In the genomic region with DNA sequence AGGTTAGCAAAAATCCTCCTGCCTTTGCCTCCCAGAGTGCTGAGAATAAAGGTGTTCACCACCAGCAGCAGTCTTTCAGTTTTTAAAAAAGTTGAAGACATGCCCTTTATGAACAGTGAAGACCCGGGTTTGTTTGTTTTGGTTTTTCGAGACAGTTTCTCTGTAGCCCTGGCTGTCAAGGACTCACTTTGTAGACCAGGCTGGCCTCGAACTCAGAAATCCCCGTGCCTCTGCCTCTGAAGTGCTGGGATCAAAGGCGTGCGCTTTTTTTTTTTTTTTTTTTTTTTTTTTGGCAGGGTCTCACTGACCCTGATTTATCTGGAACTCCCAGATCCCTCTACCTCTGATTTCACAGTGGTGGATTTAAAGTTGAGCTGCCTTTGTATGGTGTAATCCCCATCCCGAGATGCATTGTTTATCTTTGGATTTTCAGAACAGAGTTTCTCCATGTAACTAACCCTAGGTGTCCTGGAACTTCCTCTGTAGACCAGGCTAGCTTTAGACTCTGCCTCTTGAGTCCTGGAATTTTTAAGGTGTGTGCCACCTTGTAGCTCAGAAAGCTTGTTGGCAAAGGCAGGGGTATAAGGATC, we compare ENCODE assay signal across 9 mouse cellular contexts. TPM values are rescaled to one million over a fixed set of nuclear protein-coding genes. Genes with fewer than 3 reads are reported as not detected.
DNase-seq lines count a peak whose midpoint lies in the region; ATAC-seq and TF ChIP-seq lines count a peak whose summit lies in the region.
"Had no signal": no experiment of that assay in that cellular context is flagged by ENCODE, and none has a peak within 500 bp of the region (broad histone marks: within the 10 kb centered on the region; RNA-seq: fewer than 3 reads in every experiment).

No protein-coding gene starts in this region.

- no peak overlapping the region for H3K27ac ChIP-seq in heart, embryonic 12.5 days (ENCODE audit: poor library complexity, severe bottlenecking)
- no peak overlapping the region for H3K27ac ChIP-seq in hindbrain, embryonic 15.5 days (replicated peaks)
- no peak overlapping the region for H3K27ac ChIP-seq in midbrain, postnatal 0 days (ENCODE audit: low read depth, low read length)

- TF ChIP-seq CTCF in midbrain, postnatal 0 days (IDR thresholded peaks at IDR 0.05): no peak

- ATAC-seq in heart, embryonic 12.5 days (ENCODE audit: insufficient number of reproducible peaks, low FRiP score): no peak
- no peak for ATAC-seq in hindbrain, embryonic 15.5 days (ENCODE audit: low FRiP score, low read depth)
- ATAC-seq in midbrain, postnatal 0 days (ENCODE audit: low FRiP score): no peak
- no peak for ATAC-seq in erythroid progenitor cell, adult 5-6 weeks (replicated peaks; ENCODE audit: low FRiP score, poor library complexity, severe bottlenecking)

- peaks cover 11% of the 10 kb centered on the region for H3K36me3 ChIP-seq in heart, embryonic 12.5 days
- H3K36me3 ChIP-seq in hindbrain, embryonic 15.5 days: no peaks in the 10 kb centered on the region
- no peaks in the 10 kb centered on the region; the same call in 1 of the 2 replicates for H3K36me3 ChIP-seq in midbrain, postnatal 0 days (ENCODE audit: insufficient read depth, low read length)

- no peak for DNase-seq in heart, postnatal 10 days
- peak; percentile 29 for DNase-seq in adipocyte (ENCODE audit: low spot score)
- DNase-seq in midbrain, postnatal 0 days (ENCODE audit: low spot score): no peak
- no peak for DNase-seq in adrenal gland, adult 8-10 months
- DNase-seq in adrenal gland, adult 2 months: no peak
- DNase-seq: kidney, adult 11 months had no signal

- H3K9ac ChIP-seq in heart, embryonic 12.5 days: peak overlapping the region; percentile 72
- peak overlapping the region; percentile 92 for H3K9ac ChIP-seq in hindbrain, embryonic 15.5 days
- H3K9ac ChIP-seq in midbrain, postnatal 0 days (replicated peaks; ENCODE audit: low read length, poor library complexity, severe bottlenecking): 0 out of 2 replicates have a peak overlapping the region, but pooled peaks have one; percentile 91

- intact Hi-C loops in heart, postnatal 10 days (cut with DNase I): no loop called here

- 12% methylated on average over 7 of the region's 7 CpGs for WGBS in heart, embryonic 12.5 days
- WGBS in hindbrain, embryonic 15.5 days: 13% methylated on average over 7 of the region's 7 CpGs
- 2% methylated on average over 7 of the region's 7 CpGs for WGBS in midbrain, postnatal 0 days

- H3K27me3 ChIP-seq in heart, embryonic 12.5 days (replicated peaks): no peaks in the 10 kb centered on the region
- H3K27me3 ChIP-seq in hindbrain, embryonic 15.5 days: no peaks in the 10 kb centered on the region
- no peaks in the 10 kb centered on the region for H3K27me3 ChIP-seq in midbrain, postnatal 0 days (ENCODE audit: insufficient read depth, low read length)

- peak overlapping the region; percentile 96 for H3K4me3 ChIP-seq in heart, embryonic 12.5 days
- peak overlapping the region; percentile 99 for H3K4me3 ChIP-seq in hindbrain, embryonic 15.5 days
- peak overlapping the region; percentile 84 for H3K4me3 ChIP-seq in midbrain, postnatal 0 days (ENCODE audit: low read depth, low read length)

- H3K4me1 ChIP-seq in heart, embryonic 12.5 days (replicated peaks): peaks cover 34% of the 10 kb centered on the region
- H3K4me1 ChIP-seq in hindbrain, embryonic 15.5 days (replicated peaks): peaks cover 52% of the 10 kb centered on the region
- H3K4me1 ChIP-seq in midbrain, postnatal 0 days (ENCODE audit: insufficient read depth, low read length): peaks cover 10% of the 10 kb centered on the region

- H3K9me3 ChIP-seq in heart, embryonic 12.5 days (replicated peaks): no peaks in the 10 kb centered on the region
- H3K9me3 ChIP-seq in hindbrain, embryonic 15.5 days: no peaks in the 10 kb centered on the region
- no peaks in the 10 kb centered on the region for H3K9me3 ChIP-seq in midbrain, postnatal 0 days (ENCODE audit: low read length)

- H3K4me2 ChIP-seq in heart, embryonic 12.5 days: peak overlapping the region; percentile 74
- peak overlapping the region; percentile 89 for H3K4me2 ChIP-seq in hindbrain, embryonic 15.5 days
- peak overlapping the region; percentile 58 for H3K4me2 ChIP-seq in midbrain, postnatal 0 days (ENCODE audit: low read depth, low read length, poor library complexity, severe bottlenecking)

RNA-seq across cellular contexts. Expression of a gene that starts 2.1 kb away (rescaled TPM):
- 178 and 189 TPM in 2 replicates for polyA plus RNA-seq in heart, embryonic 12.5 days (2016; fragmentation: Nextera tagmentation; extraction: Ambion mirVana)
- total RNA-seq in heart, postnatal 10 days (2021): 10 to 100 TPM; 61.2 to 64.1 TPM
- polyA plus RNA-seq in hindbrain, embryonic 15.5 days (2015; fragmentation: Nextera tagmentation; extraction: Ambion mirVana): 164 and 168 TPM in 2 replicates
- total RNA-seq in midbrain, postnatal 0 days (2014; rRNA removed): 66.6 and 92.7 TPM in 2 replicates
- polyA plus RNA-seq in midbrain, postnatal 0 days (2015; fragmentation: Nextera tagmentation; extraction: Ambion mirVana): 134 and 155 TPM in 2 replicates
- total RNA-seq in erythroid progenitor cell, adult 5-6 weeks (2015; ENCODE audit: low replicate concordance): 410 and 552 TPM in 2 replicates
- 431 and 814 TPM in 2 replicates for total RNA-seq in erythroid progenitor cell, adult 5-6 weeks (2017; ENCODE audit: low replicate concordance)
- 100 to 1,000 TPM in 2 of 4 experiments, 10 to 100 TPM in 2; 93.3 to 127 (median 104) TPM for total RNA-seq in adrenal gland, adult 8-10 months (2022)
- total RNA-seq in adrenal gland, adult 2 months (2021): 100 to 1,000 TPM in 1 of 2 experiments, 10 to 100 TPM in 1; 84.2 to 139 TPM
- 111 and 117 TPM in 2 replicates for polyA plus RNA-seq in adrenal gland, adult 2 months (2012; rRNA removed)

RNA-seq across cellular contexts. Expression of a gene that starts 16.0 kb away (rescaled TPM):
- 124 and 131 TPM in 2 replicates for polyA plus RNA-seq in heart, embryonic 12.5 days (2016; fragmentation: Nextera tagmentation; extraction: Ambion mirVana)
- total RNA-seq in heart, postnatal 10 days (2021): 100 to 1,000 TPM in 1 of 2 experiments, 10 to 100 TPM in 1; 99.4 to 105 TPM
- 97.7 and 97.9 TPM in 2 replicates for polyA plus RNA-seq in hindbrain, embryonic 15.5 days (2015; fragmentation: Nextera tagmentation; extraction: Ambion mirVana)
- 52.6 and 64.4 TPM in 2 replicates for total RNA-seq in midbrain, postnatal 0 days (2014; rRNA removed)
- polyA plus RNA-seq in midbrain, postnatal 0 days (2015; fragmentation: Nextera tagmentation; extraction: Ambion mirVana): 67.6 and 72.6 TPM in 2 replicates
- total RNA-seq in erythroid progenitor cell, adult 5-6 weeks (2015; ENCODE audit: low replicate concordance): 245 and 298 TPM in 2 replicates
- total RNA-seq in erythroid progenitor cell, adult 5-6 weeks (2017; ENCODE audit: low replicate concordance): 215 and 282 TPM in 2 replicates
- total RNA-seq in adrenal gland, adult 8-10 months (2022): 100 to 1,000 TPM; 106 to 163 (median 148) TPM
- total RNA-seq in adrenal gland, adult 2 months (2021): 100 to 1,000 TPM in 1 of 2 experiments, 10 to 100 TPM in 1; 99.4 to 128 TPM
- polyA plus RNA-seq in adrenal gland, adult 2 months (2012; rRNA removed): 5.5 and 8.6 TPM in 2 replicates

RNA-seq across cellular contexts. Expression of a gene that starts 37.5 kb away (rescaled TPM):
- polyA plus RNA-seq in heart, embryonic 12.5 days (2016; fragmentation: Nextera tagmentation; extraction: Ambion mirVana): 0.46 and 0.70 TPM in 2 replicates
- total RNA-seq in heart, postnatal 10 days (2021): under 1 TPM; 0.77 to 0.94 TPM
- polyA plus RNA-seq in hindbrain, embryonic 15.5 days (2015; fragmentation: Nextera tagmentation; extraction: Ambion mirVana): 0.05 and 0.26 TPM in 2 replicates
- total RNA-seq in midbrain, postnatal 0 days (2014; rRNA removed): 0.19 and 0.55 TPM in 2 replicates
- polyA plus RNA-seq in midbrain, postnatal 0 days (2015; fragmentation: Nextera tagmentation; extraction: Ambion mirVana): 0.04 and 0.17 TPM in 2 replicates
- 4.3 and 5.0 TPM in 2 replicates for total RNA-seq in erythroid progenitor cell, adult 5-6 weeks (2015; ENCODE audit: low replicate concordance)
- 1.7 and 3.4 TPM in 2 replicates for total RNA-seq in erythroid progenitor cell, adult 5-6 weeks (2017; ENCODE audit: low replicate concordance)
- 1 to 10 TPM; 2.2 to 3.6 (median 2.8) TPM for total RNA-seq in adrenal gland, adult 8-10 months (2022)
- 1 to 10 TPM in 1 of 2 experiments, under 1 TPM in 1; 0.92 to 2.5 TPM for total RNA-seq in adrenal gland, adult 2 months (2021)
- 1.8 and 2.1 TPM in 2 replicates for polyA plus RNA-seq in adrenal gland, adult 2 months (2012; rRNA removed)
